Mouse (Mus musculus): ENCODE data around the gene Kansl2.
A peak's percentile ranks its signal among the peaks of the same experiment; 100 is the strongest.

Kansl2 gene

DNA sequence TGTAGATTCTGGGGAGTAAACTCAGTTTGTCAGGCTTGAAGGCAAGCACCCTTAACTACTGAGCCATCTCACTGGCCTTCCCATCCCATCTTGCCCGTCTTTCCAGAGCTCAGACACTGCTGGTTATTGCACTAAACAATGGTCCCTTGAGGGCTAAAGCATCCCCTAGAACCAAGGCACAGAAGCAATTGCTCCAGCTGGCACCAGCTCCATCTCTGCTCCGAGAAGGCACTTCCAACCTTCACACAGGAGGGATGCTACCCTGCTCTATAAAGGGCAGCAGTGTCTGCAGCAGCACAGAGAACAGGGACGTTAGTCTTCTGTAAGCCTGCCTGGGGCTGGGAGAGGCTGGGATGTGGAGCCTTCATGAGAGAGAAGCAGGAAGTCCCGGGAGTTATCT, 42.0 kb downstream of the Kansl2 start, which contains the start of gene Olfr279:
Gene Olfr279 (plus strand): TSS at position 301 of the 400 bp plus-strand sequence.
- DNase-seq = no peak

DNA sequence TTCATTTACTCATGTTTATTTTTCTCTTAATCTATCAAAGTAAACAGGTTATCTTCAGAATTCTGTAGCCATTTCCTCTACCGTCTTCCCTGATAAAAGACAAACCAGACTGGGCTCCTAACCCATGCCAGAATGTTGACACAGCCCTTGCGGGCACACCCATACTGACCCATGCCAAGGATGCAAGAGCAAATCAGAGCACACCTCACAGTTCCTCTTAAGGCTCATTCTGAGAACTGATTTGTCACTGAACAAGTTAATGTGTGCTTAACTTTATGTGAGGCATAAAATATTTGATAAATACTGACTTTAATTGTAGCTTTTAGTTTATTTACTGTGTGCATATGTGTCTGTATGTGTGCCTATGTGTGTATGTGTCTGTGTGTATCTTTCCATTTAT, 42.7 kb downstream of the Kansl2 start:
- no peak for DNase-seq

DNA sequence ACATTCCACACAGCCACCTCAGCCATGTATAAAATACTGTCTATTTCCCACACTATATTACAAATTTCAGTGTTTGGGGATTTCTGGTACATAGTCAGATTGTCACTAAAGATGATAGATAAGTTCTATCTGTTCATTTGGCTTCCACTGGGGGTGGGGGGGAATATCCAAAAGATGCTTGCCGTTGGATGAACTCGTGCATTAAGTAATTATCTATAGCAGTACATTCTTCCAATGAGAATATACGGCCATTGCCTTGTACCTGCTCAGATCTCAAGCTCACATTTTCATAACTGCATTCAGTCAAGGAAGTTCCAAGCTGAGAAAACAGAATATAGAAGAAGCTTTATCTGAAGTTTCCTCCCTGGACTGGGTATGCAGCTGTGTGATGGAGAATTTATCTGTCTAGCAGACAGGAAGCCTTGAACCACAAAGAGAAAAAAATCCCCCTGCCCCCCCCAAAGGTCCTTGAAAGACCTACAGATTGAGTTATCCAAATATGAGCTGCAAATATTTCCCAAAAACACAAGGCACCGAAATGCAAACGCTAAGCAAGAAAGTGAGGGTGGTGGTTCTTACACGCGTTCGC, 47.5 kb downstream of the Kansl2 start:
- DNase-seq = no peak

DNA sequence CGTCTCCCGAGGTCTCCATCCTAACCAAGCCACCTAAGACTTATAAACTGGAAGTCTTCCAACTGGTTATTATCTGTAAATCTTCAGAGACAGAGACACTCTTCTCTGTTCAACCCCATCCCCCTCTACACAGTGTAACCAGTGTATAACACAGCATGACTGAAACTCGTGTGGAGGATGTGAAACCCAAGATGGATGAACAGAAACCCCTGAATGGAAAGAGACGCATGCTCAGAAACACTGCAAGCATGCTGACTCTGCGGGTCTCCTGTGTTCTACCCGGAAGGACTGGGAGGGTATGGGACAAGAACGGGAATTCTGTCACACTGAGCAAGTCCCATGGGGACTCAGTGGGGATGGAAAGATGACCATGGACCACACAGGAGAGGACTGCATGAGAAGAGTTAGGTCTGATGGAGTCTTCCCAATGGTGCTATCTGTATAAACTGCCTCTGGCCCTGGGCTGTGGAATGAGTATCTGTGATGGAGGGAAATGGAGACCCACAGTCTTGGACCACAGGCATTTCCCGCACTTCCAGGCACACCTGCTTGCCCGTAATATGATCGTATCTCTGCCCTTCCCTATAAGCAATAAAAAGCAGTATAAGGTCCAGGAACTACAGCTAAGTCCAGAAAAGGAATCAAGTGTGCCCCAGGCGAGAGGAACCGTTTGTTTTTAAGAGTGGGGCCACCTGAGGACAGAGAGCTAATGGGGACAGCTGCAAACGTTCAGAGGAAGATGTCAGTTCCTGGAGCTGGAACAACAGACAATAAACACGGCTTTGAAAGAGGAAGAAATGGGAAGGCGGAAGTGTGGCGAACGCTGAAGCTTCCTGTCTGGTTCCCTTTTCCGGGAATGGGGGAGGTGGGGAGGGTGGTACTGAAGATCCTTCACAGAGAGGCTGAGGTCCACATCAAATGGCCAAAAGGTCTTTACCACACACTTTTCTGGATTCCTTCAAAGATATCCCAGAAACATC, 49.9 kb downstream of the Kansl2 start:
- peak; percentile 39 to 40 for DNase-seq

DNA sequence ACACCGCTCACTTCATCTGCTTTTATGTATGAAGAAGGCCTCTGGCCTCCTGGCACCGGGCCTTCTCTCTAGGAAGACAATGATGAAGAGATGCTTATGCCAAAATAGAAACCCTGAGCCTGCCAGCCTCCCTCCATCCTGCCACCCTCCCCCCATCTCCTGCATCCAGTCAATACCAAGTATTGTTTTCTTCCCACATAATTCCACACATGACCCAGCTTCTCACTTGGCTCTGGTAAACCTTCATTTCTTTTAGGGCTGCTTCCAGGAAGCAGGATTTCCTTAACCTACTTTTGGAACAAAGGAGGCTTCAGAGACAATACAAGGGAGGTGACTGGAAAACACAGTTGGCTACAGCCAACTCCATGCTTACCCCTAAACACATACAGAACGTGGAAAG, 51.4 kb downstream of the Kansl2 start, which contains the start of gene Lalba:
Gene Lalba (minus strand): TSS at position 21 of the 400 bp plus-strand sequence.
- peak in 1 of 2 experiments; percentile 25 for DNase-seq

DNA sequence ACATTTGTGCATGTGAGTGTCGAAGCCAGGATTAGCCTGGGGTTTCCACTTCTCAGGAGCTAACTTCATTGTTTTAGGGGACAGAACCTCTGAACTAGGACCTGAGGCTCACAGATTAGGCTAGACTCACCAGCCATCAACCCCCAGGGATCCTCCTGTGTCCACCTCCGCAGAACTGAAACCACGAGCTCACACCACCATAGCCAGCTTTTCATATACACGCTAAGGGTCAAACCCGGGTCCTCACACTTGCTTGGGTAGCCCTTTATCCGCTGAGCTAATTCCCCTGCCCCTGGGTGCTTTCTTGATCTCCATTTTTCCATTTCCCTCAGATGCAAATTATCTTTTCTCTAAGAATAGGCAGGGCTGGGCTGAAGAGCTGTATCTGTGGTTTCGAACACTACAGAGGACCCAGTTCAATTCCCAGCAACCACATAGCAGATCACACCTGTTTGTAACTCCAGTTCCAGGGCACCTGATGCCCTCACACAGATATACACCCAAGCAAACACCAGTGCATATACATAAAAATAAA, 54.4 kb downstream of the Kansl2 start:
- no peak for DNase-seq

DNA sequence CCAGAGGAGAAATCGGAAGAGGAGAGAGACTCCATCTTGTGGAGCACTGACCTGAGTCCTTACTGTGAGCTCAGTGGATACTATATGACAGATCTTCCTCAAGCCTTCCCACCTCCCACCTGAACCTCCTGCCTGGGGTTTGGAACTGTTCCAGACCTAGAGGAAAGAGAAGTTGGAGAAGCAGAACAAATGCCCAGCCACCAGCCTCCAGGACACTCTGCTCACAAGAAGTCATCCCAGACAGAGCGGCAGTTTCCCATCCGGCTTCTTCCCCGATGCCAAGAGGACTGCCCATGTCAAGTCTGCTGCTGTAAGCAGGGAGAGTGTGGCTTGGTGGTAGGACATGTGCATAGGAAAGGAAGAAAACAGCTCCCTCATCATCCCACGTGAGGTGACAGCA, 57.8 kb downstream of the Kansl2 start:
- no peak for DNase-seq

DNA sequence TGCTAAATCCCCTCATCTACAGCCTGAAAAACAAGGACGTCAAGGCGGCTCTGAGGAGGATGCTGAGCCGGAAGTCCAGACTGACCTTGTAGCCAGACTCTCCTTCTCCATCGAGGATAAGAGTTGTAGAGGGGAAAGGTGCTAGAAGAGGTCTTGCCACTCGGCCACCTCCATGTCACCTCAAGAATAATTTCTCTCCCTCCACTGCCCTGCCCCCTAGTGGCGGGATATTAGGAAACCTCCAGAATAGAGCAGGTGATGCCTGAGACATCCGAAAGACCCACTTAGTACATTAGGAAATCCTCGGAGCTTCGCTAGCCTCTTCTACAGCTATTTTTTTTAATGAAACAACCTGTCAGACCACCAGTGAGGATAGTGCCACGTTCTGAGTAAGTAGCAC, 58.7 kb downstream of the Kansl2 start:
- peak; percentile 17 to 83 for DNase-seq

DNA sequence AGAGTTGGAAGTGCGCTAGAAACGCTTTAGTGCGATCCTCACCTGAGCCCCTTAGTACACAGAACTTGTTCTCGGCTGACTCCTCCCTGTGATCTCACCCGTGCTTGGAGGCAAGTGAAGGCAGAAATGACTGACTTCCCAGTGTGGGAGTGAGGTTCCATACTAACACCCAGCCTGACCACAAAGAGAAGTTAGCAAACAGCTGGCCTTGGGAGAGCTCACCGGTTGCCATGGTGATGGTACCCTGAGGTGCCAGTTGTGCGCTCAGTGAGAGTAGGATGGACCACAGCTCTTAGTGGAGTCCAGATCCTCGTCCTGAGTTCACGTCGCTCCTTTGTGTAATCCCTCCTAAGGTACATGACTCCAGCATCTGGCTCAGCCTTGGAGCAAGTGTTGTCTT, 59.1 kb downstream of the Kansl2 start:
- no peak for DNase-seq

DNA sequence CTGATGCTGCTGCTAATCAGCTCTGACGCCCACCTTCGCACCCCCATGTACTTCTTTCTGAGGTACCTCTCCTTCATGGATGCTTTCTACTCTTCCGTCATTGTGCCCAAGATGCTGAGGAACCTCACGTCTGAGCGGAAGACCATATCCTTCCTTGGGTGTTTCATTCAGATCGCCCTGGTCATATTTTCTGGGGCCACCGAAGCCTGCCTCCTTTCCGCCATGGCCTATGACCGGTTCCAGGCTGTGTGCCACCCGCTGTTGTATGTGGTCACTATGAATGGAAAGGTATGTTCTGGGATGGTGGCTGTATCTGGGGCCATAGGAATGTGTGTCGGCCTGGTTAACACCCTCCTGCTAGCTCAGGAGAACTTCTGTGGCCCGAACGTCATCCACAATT, 62.5 kb downstream of the Kansl2 start:
- DNase-seq = no peak

DNA sequence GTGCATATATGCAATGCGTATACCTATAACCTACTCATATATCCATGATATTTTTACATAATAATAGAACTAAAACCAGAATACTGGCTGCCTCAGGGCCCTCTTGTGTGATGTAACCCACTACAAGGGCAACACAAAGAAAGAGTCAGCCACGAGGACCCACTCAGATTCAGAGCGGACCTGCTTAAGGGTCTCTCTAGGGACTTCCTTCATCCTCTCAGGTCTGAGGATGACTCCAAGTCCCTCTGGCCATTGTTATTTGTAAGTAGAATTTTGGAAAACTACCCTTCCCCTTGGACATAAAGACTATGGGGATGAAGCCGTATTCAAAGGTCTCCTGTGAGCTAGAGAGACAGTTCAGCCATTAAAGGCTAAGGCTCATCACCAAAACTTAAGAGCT, 64.5 kb downstream of the Kansl2 start, which contains the start of gene OR5BS1P:
Gene OR5BS1P (plus strand): TSS at position 301 of the 400 bp plus-strand sequence.
- no peak for DNase-seq

Data from kidney, postnatal 36 days (tissue).